Mouse (Mus musculus) liver, embryonic 15.5 days (tissue): ENCODE results near the gene Aup1. TPM values are rescaled to one million over a fixed set of nuclear protein-coding genes. Genes with fewer than 3 reads are reported as not detected.

Source experiments
- ATAC-seq: fragments of 200-750 bp; cut with Nextera tagmentation; 2 replicates; pipeline ENCODE4 v1.8.0; 2017; ENCODE audit warnings: moderate number of reproducible peaks, mild to moderate bottlenecking, moderate library complexity; ENCODE audit not compliant: insufficient read depth
- H3K27ac ChIP-seq: fragments of 300-500 bp; sonication (generic); replicated peaks from 2 replicates; pipeline ENCODE4 v1.5.1; 2015; ENCODE audit warnings: mild to moderate bottlenecking, inconsistent platforms
- H3K27me3 ChIP-seq: fragments of 300-500 bp; sonication (generic); 2 replicates; pipeline ENCODE4 v1.6.1; 2015; ENCODE audit warnings: mild to moderate bottlenecking, inconsistent platforms
- H3K36me3 ChIP-seq: fragments of 300-500 bp; sonication (generic); replicated peaks from 2 replicates; pipeline ENCODE4 v1.6.1; 2015; ENCODE audit warnings: moderate library complexity, mild to moderate bottlenecking, inconsistent platforms
- H3K4me1 ChIP-seq: fragments of 300-500 bp; sonication (generic); replicated peaks from 2 replicates; pipeline ENCODE4 v1.6.1; 2015; ENCODE audit warnings: inconsistent platforms
- H3K4me2 ChIP-seq: fragments of 300-500 bp; sonication (generic); 2 replicates; pipeline ENCODE4 v1.6.1; 2015; ENCODE audit warnings: moderate library complexity, mild to moderate bottlenecking, inconsistent platforms
- H3K4me3 ChIP-seq: fragments of 300-500 bp; sonication (generic); replicated peaks from 2 replicates; pipeline ENCODE4 v1.5.1; 2015; ENCODE audit warnings: mild to moderate bottlenecking, inconsistent platforms
- H3K9ac ChIP-seq: fragments of 300-500 bp; sonication (generic); 2 replicates; pipeline ENCODE4 v1.6.1; 2015; ENCODE audit warnings: moderate library complexity, mild to moderate bottlenecking, inconsistent platforms
- H3K9me3 ChIP-seq: fragments of 300-500 bp; sonication (generic); replicated peaks from 2 replicates; pipeline ENCODE4 v1.6.1; 2016; ENCODE audit warnings: inconsistent platforms
- WGBS: fragments of 180-500 bp; shearing (Covaris S2); methylation state at CpG from one replicate; pipeline ENCODE4 v1.1.7; 2015; ENCODE audit warnings: mixed read lengths; ENCODE audit not compliant: insufficient replicate concordance; 5-methylcytosine and 5-hydroxymethylcytosine counted together
- polyA plus RNA-seq: library from polyadenylated mRNA; unstranded; fragments of >200 nt; fragmentation: Nextera tagmentation; extraction: Ambion mirVana; gene quantifications from 2 replicates; pipeline ENCODE4 v1.2.1, GENCODE M21; 2015

The Aup1 gene
- 189 and 201 TPM in 2 replicates for polyA plus RNA-seq

GRCm38 (mm10) chr6:83054074-83054851, at the start of gene Aup1:
Gene Aup1, plus strand, starts transcription at chr6:83054521.
- peaks cover 50% of the 10 kb centered on the region for H3K36me3 ChIP-seq
- peak within 1 kb of the TSS; percentile 91 for H3K4me2 ChIP-seq
- under 1% methylated on average over 64 of the region's 64 CpGs for WGBS
- peak; percentile 95 for ATAC-seq
- no peaks in the 10 kb centered on the region for H3K9me3 ChIP-seq
- peak within 1 kb of the TSS; percentile 94 for H3K27ac ChIP-seq
- peaks cover 76% of the 10 kb centered on the region for H3K4me1 ChIP-seq
- peak within 1 kb of the TSS; percentile 95 for H3K9ac ChIP-seq
- H3K4me3 ChIP-seq, result peak within 1 kb of the TSS; percentile 77
- peaks cover under 1% of the 10 kb centered on the region; the same call in 1 of the 2 replicates for H3K27me3 ChIP-seq

DNA sequence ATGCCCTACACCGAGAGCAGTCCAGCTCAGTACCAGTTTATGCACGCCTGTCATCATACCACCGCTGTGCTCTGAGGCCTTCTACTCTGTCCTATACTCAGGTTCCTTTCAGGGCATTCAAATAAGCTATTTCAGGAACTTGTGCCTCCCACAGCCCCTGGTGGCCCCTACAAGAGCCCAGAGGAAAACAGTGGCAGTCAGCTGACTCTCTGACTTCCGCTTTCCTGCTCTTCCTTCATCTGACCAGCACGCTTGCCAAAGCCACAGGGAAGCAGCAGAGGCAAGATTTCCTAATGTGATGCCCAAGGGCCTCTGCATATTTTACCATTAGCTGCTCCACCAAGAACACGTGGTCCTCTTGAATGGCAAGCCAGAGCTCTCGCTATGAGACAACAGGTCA, 49.4 kb upstream of the Aup1 start:
- H3K4me1 ChIP-seq, result peaks cover 49% of the 10 kb centered on the region
- no peaks in the 10 kb centered on the region for H3K27me3 ChIP-seq
- peak; percentile 60 for ATAC-seq
- H3K27ac ChIP-seq, result peak overlapping the region; percentile 63
- 30% methylated on average over 7 of the region's 7 CpGs for WGBS
- H3K4me3 ChIP-seq, result no peak overlapping the region
- H3K36me3 ChIP-seq, result no peaks in the 10 kb centered on the region
- no peak overlapping the region for H3K9ac ChIP-seq
- H3K4me2 ChIP-seq, result 0 out of 2 replicates have a peak overlapping the region, but pooled peaks have one; percentile 27
- H3K9me3 ChIP-seq, result no peaks in the 10 kb centered on the region

DNA sequence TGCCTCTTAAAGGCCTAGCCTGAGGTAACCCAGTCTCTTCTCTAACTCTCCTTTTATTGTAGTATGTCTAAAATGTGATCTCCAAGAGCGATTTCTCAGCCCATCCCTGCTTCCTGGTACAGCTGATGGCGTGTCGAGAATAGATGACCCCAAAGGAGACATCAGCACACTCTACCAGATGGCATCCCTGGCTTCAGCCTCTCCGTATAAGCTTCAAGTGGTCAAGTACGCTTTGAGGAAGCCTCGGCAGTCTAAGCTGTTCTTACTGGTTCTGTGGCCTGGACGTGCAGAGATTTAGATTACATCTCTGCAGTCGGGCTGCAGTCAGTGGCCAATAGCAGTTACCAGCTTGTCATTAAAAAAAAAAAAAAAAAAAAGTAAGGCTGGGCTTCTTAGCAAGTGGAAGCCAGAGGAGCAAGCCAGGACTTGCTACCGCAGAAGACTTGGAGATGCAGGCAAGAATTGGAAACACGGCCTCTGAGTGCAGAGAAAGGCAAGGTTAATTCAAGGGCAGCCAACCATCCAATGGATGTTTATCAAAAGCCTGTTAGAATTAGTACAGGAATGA, 48.8 kb upstream of the Aup1 start:
- Histone ChIP-seq H3K4me1 (peaks cover 55% of the 10 kb centered on the region), H3K27me3 (no peaks in the 10 kb centered on the region), H3K27ac (peak overlapping the region; percentile 63), H3K36me3 (no peaks in the 10 kb centered on the region), H3K4me3 (no peak overlapping the region), H3K9me3 (no peaks in the 10 kb centered on the region), H3K9ac (no peak overlapping the region), H3K4me2 (no peak overlapping the region)
- 60% methylated on average over 10 of the region's 10 CpGs for WGBS
- no peak for ATAC-seq

DNA sequence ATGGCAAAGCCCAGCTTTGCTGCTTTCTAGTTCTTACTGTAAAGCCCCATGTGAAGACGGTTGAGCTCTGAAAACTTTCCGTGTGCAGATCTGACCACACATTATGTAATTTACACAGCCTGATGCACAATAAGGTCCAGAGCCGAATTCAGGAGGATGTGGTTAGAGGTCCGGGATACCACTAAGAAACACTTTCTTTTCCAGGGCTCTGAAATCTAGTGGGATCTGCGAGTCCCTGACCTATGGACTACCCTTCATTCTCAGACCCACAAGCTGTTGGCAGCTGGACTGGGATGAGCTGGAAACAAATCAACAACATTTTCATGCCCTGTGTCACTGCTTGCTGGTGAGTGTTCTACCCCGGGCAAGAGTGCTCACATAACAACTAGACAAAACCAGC, 48.2 kb upstream of the Aup1 start:
- Histone ChIP-seq H3K36me3 (no peaks in the 10 kb centered on the region), H3K4me1 (peaks cover 61% of the 10 kb centered on the region), H3K4me3 (no peak overlapping the region), H3K4me2 (no peak overlapping the region), H3K27me3 (no peaks in the 10 kb centered on the region), H3K27ac (0 out of 2 replicates have a peak overlapping the region, but pooled peaks have one; percentile 14), H3K9me3 (no peaks in the 10 kb centered on the region), H3K9ac (no peak overlapping the region)
- 45% methylated on average over 6 of the region's 6 CpGs for WGBS
- no peak for ATAC-seq

GRCm38 (mm10) chr6:83008659-83009058, 45.7 kb upstream of the Aup1 start:
- no peaks in the 10 kb centered on the region for H3K27me3 ChIP-seq
- peak overlapping the region; percentile 99 for H3K27ac ChIP-seq
- no peaks in the 10 kb centered on the region for H3K36me3 ChIP-seq
- ATAC-seq, result no peak
- WGBS, result 25% methylated on average over 3 of the region's 3 CpGs
- H3K4me1 ChIP-seq, result peaks cover 76% of the 10 kb centered on the region
- H3K9me3 ChIP-seq, result no peaks in the 10 kb centered on the region
- H3K4me2 ChIP-seq, result no peak overlapping the region
- H3K4me3 ChIP-seq, result no peak overlapping the region
- no peak overlapping the region for H3K9ac ChIP-seq

DNA sequence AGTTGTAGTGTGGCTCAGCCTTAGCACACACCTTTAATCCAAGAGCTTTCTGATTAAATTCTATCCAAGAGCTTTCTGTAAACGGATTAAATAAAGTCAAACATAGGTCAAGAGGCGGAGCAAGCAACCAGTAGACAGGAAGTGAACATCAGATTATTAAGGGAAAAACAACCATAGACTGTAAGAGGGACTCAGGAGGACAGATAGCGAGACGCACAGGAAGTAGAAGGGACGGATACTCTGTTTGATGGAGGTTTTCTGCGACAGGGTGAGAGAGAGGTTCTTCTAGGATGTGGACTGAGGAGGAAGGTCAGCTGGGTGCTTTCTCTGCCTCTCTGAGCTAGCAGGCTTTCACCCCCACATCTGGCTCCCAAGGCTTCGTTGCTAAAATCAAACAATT, 44.3 kb upstream of the Aup1 start:
- no peaks in the 10 kb centered on the region for H3K27me3 ChIP-seq
- H3K4me1 ChIP-seq, result peaks cover 73% of the 10 kb centered on the region
- H3K27ac ChIP-seq, result peak overlapping the region; percentile 99
- 14% methylated on average over 7 of the region's 7 CpGs for WGBS
- no peaks in the 10 kb centered on the region for H3K9me3 ChIP-seq
- peak overlapping the region; percentile 10; the same call in 1 of the 2 replicates for H3K9ac ChIP-seq
- peak overlapping the region; percentile 22; the same call in 1 of the 2 replicates for H3K4me3 ChIP-seq
- no peak for ATAC-seq
- peak overlapping the region; percentile 45 for H3K4me2 ChIP-seq
- no peaks in the 10 kb centered on the region for H3K36me3 ChIP-seq

DNA sequence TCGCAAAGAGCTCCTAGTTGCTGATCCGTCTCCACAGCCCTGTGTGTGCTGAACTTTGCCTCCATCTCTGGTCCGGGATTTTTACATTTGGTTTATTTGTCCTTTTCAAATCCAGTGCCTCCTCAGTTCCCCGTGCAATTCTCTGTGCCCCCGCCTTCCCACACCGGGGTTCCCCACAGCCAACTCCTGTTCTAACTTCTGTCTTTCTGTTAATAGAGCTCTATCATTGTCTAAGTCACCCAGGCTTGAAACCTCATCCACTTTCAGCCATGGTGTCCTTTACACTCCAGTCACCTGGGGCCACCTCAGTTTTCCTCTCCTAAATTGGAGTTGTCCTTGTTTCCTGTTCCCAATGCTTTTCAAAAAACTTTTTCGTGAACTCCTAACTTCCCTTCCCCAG, 43.1 kb upstream of the Aup1 start:
- Histone ChIP-seq H3K4me3 (no peak overlapping the region), H3K9me3 (no peaks in the 10 kb centered on the region), H3K9ac (no peak overlapping the region), H3K4me1 (peaks cover 75% of the 10 kb centered on the region), H3K36me3 (no peaks in the 10 kb centered on the region), H3K4me2 (no peak overlapping the region), H3K27me3 (no peaks in the 10 kb centered on the region), H3K27ac (peak overlapping the region; percentile 99)
- no peak for ATAC-seq
- 72% methylated on average over 7 of the region's 7 CpGs for WGBS

- H3K27ac ChIP-seq, result peak overlapping the region; percentile 99
These were observed 42.6 kb upstream of the Aup1 start for GRCm38 (mm10) chr6:83011756-83012155.

DNA sequence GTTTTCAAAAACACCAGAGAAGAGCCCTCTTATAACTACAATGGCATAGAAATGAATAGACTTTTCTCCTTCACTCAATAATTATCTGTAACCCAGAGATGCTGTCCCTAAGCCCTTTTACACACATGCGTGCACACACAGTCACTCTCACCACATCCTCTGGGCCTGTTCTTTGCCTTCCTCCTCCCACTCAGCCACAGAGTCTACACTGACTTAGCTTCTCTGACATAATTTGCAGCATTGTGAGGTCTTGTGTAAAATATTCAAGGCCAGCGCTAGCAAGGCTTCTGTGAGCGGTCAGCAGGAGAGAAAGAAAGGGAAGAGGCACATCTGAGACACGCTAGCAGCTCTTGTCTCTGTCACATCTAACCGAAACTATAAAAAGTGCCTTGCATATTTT, 40.9 kb upstream of the Aup1 start:
- peaks cover 91% of the 10 kb centered on the region for H3K4me1 ChIP-seq
- H3K9me3 ChIP-seq, result no peaks in the 10 kb centered on the region
- peak overlapping the region; percentile 52 for H3K9ac ChIP-seq
- WGBS, result 42% methylated on average over 5 of the region's 5 CpGs
- H3K4me2 ChIP-seq, result peak overlapping the region; percentile 61
- ATAC-seq, result no peak
- H3K27me3 ChIP-seq, result no peaks in the 10 kb centered on the region
- H3K27ac ChIP-seq, result peak overlapping the region; percentile 99
- H3K4me3 ChIP-seq, result no peak overlapping the region
- no peaks in the 10 kb centered on the region for H3K36me3 ChIP-seq

More at GRCm38 (mm10) chr6:83011756-83012155, 42.6 kb upstream of the Aup1 start:
- ATAC-seq, result no peak
- no peaks in the 10 kb centered on the region for H3K27me3 ChIP-seq
- H3K9me3 ChIP-seq, result no peaks in the 10 kb centered on the region
- H3K36me3 ChIP-seq, result no peaks in the 10 kb centered on the region
- WGBS, result 51% methylated on average over 6 of the region's 6 CpGs
- no peak overlapping the region for H3K4me2 ChIP-seq
- H3K4me3 ChIP-seq, result no peak overlapping the region
- H3K9ac ChIP-seq, result no peak overlapping the region
- H3K4me1 ChIP-seq, result peaks cover 78% of the 10 kb centered on the region

GRCm38 (mm10) chr6:83014482-83015466, 39.5 kb upstream of the Aup1 start:
- no peaks in the 10 kb centered on the region for H3K27me3 ChIP-seq
- peak; percentile 98 for ATAC-seq
- peaks cover 92% of the 10 kb centered on the region for H3K4me1 ChIP-seq
- peak overlapping the region; percentile 30 for H3K4me3 ChIP-seq
- 15% methylated on average over 12 of the region's 12 CpGs for WGBS
- H3K36me3 ChIP-seq, result no peaks in the 10 kb centered on the region
- peak overlapping the region; percentile 52 for H3K9ac ChIP-seq
- peak overlapping the region; percentile 61 for H3K4me2 ChIP-seq
- no peaks in the 10 kb centered on the region for H3K9me3 ChIP-seq
- H3K27ac ChIP-seq, result peak overlapping the region; percentile 99
